8 mouse cellular contexts compared by ENCODE assay signal in the genomic region with DNA sequence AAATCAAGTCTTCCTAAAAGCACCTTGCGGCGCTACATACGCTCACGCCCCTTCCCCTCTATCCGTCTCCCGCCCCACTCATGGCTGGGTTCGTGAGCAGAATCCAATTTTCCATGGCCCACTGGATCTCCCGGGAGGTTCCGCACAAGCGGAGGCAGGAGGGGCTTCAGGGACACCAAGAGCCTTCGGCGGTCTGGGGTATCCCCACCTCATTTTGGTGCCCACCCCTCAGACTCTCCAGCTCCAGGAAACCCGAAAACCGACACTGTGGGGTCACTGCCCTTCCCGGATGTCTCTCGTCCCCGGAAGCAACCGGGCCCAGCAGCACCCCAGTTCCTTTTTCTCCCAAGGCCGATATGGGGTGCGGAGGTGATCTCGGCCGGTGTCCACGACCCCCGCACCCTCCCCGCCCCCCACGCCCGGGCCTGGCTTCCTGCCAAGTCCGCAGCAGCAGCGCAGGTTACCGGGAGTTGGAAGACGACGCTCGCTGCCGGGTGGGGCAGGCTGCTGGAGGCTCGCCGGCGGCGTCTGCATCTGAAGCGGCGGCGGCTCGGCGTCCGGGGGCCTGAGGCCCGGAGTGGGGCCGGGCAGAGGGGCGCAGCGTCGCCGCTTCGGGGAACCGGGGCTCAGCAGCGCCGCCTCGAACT. TPM values are rescaled to one million over a fixed set of nuclear protein-coding genes. Genes with fewer than 3 reads are reported as not detected.
DNase-seq lines count a peak whose midpoint lies in the region; ATAC-seq lines count a peak whose summit lies in the region.

No protein-coding gene starts in this region.

- peak overlapping the region; percentile 90 for H3K4me2 ChIP-seq in lung, embryonic 15.5 days
- peak overlapping the region; percentile 68 for H3K4me2 ChIP-seq in hindbrain, embryonic 15.5 days
- peak overlapping the region; percentile 64 for H3K4me2 ChIP-seq in limb, embryonic 15.5 days

- peak overlapping the region; percentile 89 for H3K4me3 ChIP-seq in lung, embryonic 15.5 days
- peak overlapping the region; percentile 94 for H3K4me3 ChIP-seq in erythroblast, embryonic 14.5 days (replicated peaks)
- H3K4me3 ChIP-seq in hindbrain, embryonic 15.5 days = peak overlapping the region; percentile 88
- peak overlapping the region; percentile 85 for H3K4me3 ChIP-seq in limb, embryonic 15.5 days

- no peaks in the 10 kb centered on the region for H3K36me3 ChIP-seq in lung, embryonic 15.5 days
- H3K36me3 ChIP-seq in erythroblast, embryonic 14.5 days (ENCODE audit: control insufficient read depth) = peaks cover 13% of the 10 kb centered on the region
- no peaks in the 10 kb centered on the region for H3K36me3 ChIP-seq in hindbrain, embryonic 15.5 days
- no peaks in the 10 kb centered on the region for H3K36me3 ChIP-seq in limb, embryonic 15.5 days

- H3K4me1 ChIP-seq in lung, embryonic 15.5 days = peaks cover 15% of the 10 kb centered on the region
- peaks cover 33% of the 10 kb centered on the region for H3K4me1 ChIP-seq in erythroblast, embryonic 14.5 days (ENCODE audit: control insufficient read depth)
- H3K4me1 ChIP-seq in hindbrain, embryonic 15.5 days (replicated peaks) = peaks cover 35% of the 10 kb centered on the region
- H3K4me1 ChIP-seq in limb, embryonic 15.5 days = peaks cover 11% of the 10 kb centered on the region

- H3K9me3 ChIP-seq in lung, embryonic 15.5 days = no peaks in the 10 kb centered on the region
- H3K9me3 ChIP-seq in erythroblast, embryonic 14.5 days (ENCODE audit: control insufficient read depth, low read length) = no peaks in the 10 kb centered on the region
- H3K9me3 ChIP-seq in hindbrain, embryonic 15.5 days = no peaks in the 10 kb centered on the region
- no peaks in the 10 kb centered on the region for H3K9me3 ChIP-seq in limb, embryonic 15.5 days

- H3K27me3 ChIP-seq in lung, embryonic 15.5 days = no peaks in the 10 kb centered on the region
- H3K27me3 ChIP-seq in erythroblast, embryonic 14.5 days (ENCODE audit: control insufficient read depth) = peaks cover 20% of the 10 kb centered on the region
- H3K27me3 ChIP-seq in hindbrain, embryonic 15.5 days = no peaks in the 10 kb centered on the region
- no peaks in the 10 kb centered on the region for H3K27me3 ChIP-seq in limb, embryonic 15.5 days

- peak overlapping the region; percentile 78 for H3K9ac ChIP-seq in lung, embryonic 15.5 days
- H3K9ac ChIP-seq in hindbrain, embryonic 15.5 days = peak overlapping the region; percentile 89
- H3K9ac ChIP-seq in limb, embryonic 15.5 days = peak overlapping the region; percentile 83

- peak overlapping the region; percentile 89 for H3K27ac ChIP-seq in lung, embryonic 15.5 days
- peak overlapping the region; percentile 95 for H3K27ac ChIP-seq in hindbrain, embryonic 15.5 days (replicated peaks)
- H3K27ac ChIP-seq in limb, embryonic 15.5 days = peak overlapping the region; percentile 92

- DNase-seq in lung, postnatal 14 days = no peak
- DNase-seq in adrenal gland, adult 8-10 months = peak; percentile 33
- peak; percentile 6 to 8 for DNase-seq in natural killer cell, adult 2 months (ENCODE audit: low spot score in 2 of 2)
- no peak for DNase-seq in T-cell, adult 2 months (ENCODE audit: low spot score)

- WGBS in lung, embryonic 15.5 days = under 1% methylated on average over 46 of the region's 55 CpGs
- under 1% methylated on average over 55 of the region's 55 CpGs for WGBS in hindbrain, embryonic 15.5 days
- WGBS in limb, embryonic 15.5 days = under 1% methylated on average over 54 of the region's 55 CpGs

- ATAC-seq in lung, embryonic 15.5 days (ENCODE audit: borderline replicate concordance, extremely low read depth, low FRiP score, low TSS enrichment) = peak; percentile 79
- ATAC-seq in hindbrain, embryonic 15.5 days (ENCODE audit: low FRiP score, low read depth) = peak; percentile 82
- peak; percentile 67; the same call in 1 of the 2 replicates for ATAC-seq in limb, embryonic 15.5 days (ENCODE audit: insufficient number of reproducible peaks, low FRiP score, low TSS enrichment, low read depth)

RNA-seq across cellular contexts. Expression of a gene that starts 0.5 kb away (rescaled TPM):
- polyA plus RNA-seq in lung, embryonic 15.5 days (2015; fragmentation: Nextera tagmentation; extraction: Ambion mirVana) = 43.7 and 44.5 TPM in 2 replicates
- total RNA-seq in adrenal gland, adult 8-10 months (2022) = 10 to 100 TPM; 70.9 to 77.6 (median 71.6) TPM
- 13.8 and 16.4 TPM in 2 replicates for polyA plus RNA-seq in erythroblast, embryonic 14.5 days (2012)
- 79.8 and 82.1 TPM in 2 replicates for polyA plus RNA-seq in hindbrain, embryonic 15.5 days (2015; fragmentation: Nextera tagmentation; extraction: Ambion mirVana)
- 44.8 and 48.2 TPM in 2 replicates for polyA plus RNA-seq in limb, embryonic 15.5 days (2015; fragmentation: Nextera tagmentation; extraction: Ambion mirVana)

RNA-seq across cellular contexts. Expression of a gene that starts 31.6 kb away (rescaled TPM):
- polyA plus RNA-seq in lung, embryonic 15.5 days (2015; fragmentation: Nextera tagmentation; extraction: Ambion mirVana) = 263 and 281 TPM in 2 replicates
- total RNA-seq in adrenal gland, adult 8-10 months (2022) = 100 to 1,000 TPM; 141 to 205 (median 168) TPM
- polyA plus RNA-seq in erythroblast, embryonic 14.5 days (2012) = 8.9 and 13.5 TPM in 2 replicates
- polyA plus RNA-seq in hindbrain, embryonic 15.5 days (2015; fragmentation: Nextera tagmentation; extraction: Ambion mirVana) = 457 and 489 TPM in 2 replicates
- 305 and 309 TPM in 2 replicates for polyA plus RNA-seq in limb, embryonic 15.5 days (2015; fragmentation: Nextera tagmentation; extraction: Ambion mirVana)

RNA-seq across cellular contexts. Expression of a gene that starts 38.1 kb away (rescaled TPM):
- 0.74 and 2.2 TPM in 2 replicates for polyA plus RNA-seq in lung, embryonic 15.5 days (2015; fragmentation: Nextera tagmentation; extraction: Ambion mirVana)
- total RNA-seq in adrenal gland, adult 8-10 months (2022) = 1 to 10 TPM in 2 of 4 experiments, under 1 TPM in 2; 0.38 to 2.4 (median 1.2) TPM
- polyA plus RNA-seq in erythroblast, embryonic 14.5 days (2012) = not detected in 2 replicates
- polyA plus RNA-seq in hindbrain, embryonic 15.5 days (2015; fragmentation: Nextera tagmentation; extraction: Ambion mirVana) = 1.6 and 1.9 TPM in 2 replicates
- 7.1 and 7.4 TPM in 2 replicates for polyA plus RNA-seq in limb, embryonic 15.5 days (2015; fragmentation: Nextera tagmentation; extraction: Ambion mirVana)

Comparison
In these comparisons a context has a peak if more than half of its experiments do, and no peak if none do; other contexts are left out.
1. DNase-seq: peak in adrenal gland, adult 8-10 months (single experiment) and natural killer cell, adult 2 months (2 of 2); none in lung, postnatal 14 days (single experiment) and T-cell, adult 2 months (single experiment).
2. RNA of a gene that starts 31.6 kb away (polyA plus RNA-seq): 457 to 489 TPM in hindbrain, embryonic 15.5 days, 305 to 309 TPM in limb, embryonic 15.5 days and 263 to 281 TPM in lung, embryonic 15.5 days; 8.9 to 13.5 TPM in erythroblast, embryonic 14.5 days; every median in the first group is over 10 times any median in the second.
3. Peak in every context shown above with its lines, with median percentiles within 50 percentile points of each other: ATAC-seq, H3K27ac ChIP-seq, H3K4me2 ChIP-seq, H3K4me3 ChIP-seq and H3K9ac ChIP-seq.